Mouse (Mus musculus) T-helper 1 cell (primary cell): ENCODE results near the gene Shc1.

Experiments
- in situ Hi-C: fragments of 300-600 bp; cut with MboI, MseI; formaldehyde crosslinking; loops from one replicate; pipeline ENCODE4 v1.15.1; 2025; ENCODE audit warnings: high pct_unique_total_duplicates

Gene Shc1

DNA sequence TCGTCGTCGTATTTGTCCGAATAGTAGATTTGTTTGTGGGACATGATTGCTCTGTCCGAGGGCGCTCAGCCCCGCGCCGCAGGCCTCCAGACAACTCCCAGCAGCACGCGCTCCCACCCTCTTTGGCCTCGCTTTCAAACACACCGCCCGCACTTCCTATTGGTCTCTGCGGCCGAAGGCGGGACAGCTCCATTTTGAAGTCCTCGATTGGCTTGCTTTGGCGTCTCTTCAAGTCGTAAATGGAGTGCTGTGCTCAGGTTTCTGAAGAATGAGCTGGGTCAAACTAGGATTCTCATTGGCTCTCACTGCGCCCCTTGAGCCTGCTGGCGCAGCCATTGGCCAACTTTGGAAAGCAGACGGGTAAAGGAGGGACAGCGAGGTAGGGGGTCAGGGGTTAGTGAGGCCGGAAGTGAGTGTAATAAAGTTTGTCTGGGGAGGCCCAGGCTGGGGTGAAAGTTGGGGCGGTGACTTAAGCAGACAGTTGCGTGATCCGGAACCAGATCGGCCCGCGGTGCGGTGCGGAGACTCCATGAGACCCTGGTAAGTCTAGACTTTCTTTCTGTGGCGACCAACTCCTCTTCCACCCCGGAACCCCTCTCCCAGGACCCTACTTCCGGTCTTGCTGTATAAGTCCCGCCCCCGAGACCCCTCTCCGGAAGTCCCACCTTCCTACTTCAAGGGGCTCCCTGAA, at the start of gene Shc1, which contains the start of gene Cks1b:
TSS of gene Shc1 (plus strand) at position 274 of the 691 bp plus-strand sequence.
TSS of gene Cks1b (minus strand) at position 214 of the 691 bp plus-strand sequence.
- in situ Hi-C loops, result no loop called here

GRCm38 (mm10) chr3:89373581-89374231, 44.5 kb upstream of the Shc1 start:
- in situ Hi-C loops, result no loop called here

GRCm38 (mm10) chr3:89377831-89378230, 40.4 kb upstream of the Shc1 start:
- in situ Hi-C loops, result no loop called here

- in situ Hi-C loops, result no loop called here
Measured at GRCm38 (mm10) chr3:89378394-89379067, 39.7 kb upstream of the Shc1 start.

GRCm38 (mm10) chr3:89379388-89380131, 38.7 kb upstream of the Shc1 start:
- in situ Hi-C loops, result no loop called here

DNA sequence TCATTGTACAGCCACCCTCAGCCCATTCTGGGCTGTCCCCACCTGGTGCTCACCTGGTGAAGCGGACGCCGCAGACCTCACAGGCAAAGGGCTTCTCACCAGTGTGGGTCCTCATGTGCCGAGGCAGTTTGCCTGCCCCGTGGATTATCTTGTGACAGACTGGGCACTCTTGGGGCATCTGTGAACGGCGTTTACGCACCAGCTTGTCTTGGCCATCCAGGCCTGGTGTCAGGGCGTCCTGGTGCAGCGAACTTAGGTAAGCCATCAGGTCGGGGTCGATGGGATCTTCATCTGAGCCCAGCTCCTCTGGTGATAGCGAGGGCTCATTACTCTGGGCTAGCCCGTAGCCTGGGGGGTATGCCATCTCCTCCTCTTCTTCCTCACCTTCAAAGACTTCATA, 38.0 kb upstream of the Shc1 start:
- in situ Hi-C loops, result no loop called here

DNA sequence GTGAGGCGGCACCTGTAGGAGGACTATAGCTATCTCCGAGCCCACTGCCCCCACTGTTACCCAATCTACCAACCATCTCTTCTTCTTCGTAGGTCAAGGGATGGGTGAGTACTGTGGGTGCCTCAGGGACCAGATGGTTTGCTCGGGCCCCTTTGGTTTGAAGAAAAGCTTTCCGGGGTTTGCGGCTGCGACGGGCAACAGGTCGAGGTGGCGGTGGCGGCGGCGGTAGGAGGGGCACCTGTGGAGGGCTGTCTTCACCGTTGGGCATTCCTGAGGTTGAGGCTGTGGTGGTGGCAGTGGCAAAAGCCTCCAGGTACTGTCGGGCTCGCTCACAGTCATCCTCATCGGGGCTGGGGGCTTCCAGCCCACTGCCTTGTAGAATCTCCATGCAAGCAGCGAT, 37.5 kb upstream of the Shc1 start:
- in situ Hi-C loops, result no loop called here

GRCm38 (mm10) chr3:89381233-89381632, 37.0 kb upstream of the Shc1 start:
- in situ Hi-C loops, result no loop called here

GRCm38 (mm10) chr3:89382033-89382882, 36.0 kb upstream of the Shc1 start:
- in situ Hi-C loops, result no loop called here

DNA sequence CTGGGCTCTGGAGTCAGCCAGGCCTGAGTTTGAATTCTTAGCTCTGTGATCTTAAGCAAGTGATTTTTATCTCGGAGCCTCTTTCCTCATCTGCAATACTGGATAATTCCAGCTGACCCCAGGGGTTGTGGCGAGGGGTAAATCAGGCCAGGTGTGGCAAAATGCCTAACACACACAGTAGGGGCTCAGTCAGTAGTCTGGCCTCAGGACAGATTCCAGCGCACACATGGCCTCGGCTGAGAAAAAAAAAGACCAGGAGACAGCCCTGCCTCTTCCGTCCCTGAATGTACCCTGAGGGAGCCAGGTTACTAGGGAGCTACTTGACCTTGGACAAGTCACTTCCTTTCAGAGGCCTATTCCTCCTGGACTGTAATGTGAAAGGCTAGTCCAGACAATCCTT, 35.3 kb upstream of the Shc1 start:
- in situ Hi-C loops, result no loop called here

DNA sequence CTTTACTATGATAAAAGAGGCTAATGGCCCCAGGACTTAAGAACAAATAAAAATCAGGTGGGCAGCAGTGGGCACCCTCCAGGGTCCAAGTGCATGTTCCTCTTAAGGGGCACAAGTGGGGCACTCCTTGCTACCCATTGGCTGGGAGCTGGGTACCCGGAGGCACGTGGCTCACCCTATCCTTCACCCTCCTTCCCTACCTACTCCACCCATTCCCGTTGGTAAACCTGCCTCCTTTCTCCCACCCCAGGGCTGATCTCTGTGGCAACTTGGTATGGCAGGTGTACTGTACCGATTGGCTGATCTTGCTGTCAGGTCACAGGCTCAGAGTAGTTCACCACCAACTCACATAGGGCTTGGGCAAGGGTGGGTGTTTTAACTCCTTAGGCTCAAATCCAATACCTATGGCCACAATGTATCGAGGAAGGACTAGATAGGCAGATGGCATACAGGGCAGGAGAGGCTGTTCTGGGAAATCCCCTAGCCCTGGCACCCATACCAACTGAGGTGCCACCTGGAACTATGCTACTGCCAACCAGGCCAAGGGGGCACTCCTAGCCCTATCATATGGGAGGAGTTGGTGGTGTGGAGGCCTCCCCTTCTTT, 34.5 kb upstream of the Shc1 start:
- in situ Hi-C loops, result no loop called here

DNA sequence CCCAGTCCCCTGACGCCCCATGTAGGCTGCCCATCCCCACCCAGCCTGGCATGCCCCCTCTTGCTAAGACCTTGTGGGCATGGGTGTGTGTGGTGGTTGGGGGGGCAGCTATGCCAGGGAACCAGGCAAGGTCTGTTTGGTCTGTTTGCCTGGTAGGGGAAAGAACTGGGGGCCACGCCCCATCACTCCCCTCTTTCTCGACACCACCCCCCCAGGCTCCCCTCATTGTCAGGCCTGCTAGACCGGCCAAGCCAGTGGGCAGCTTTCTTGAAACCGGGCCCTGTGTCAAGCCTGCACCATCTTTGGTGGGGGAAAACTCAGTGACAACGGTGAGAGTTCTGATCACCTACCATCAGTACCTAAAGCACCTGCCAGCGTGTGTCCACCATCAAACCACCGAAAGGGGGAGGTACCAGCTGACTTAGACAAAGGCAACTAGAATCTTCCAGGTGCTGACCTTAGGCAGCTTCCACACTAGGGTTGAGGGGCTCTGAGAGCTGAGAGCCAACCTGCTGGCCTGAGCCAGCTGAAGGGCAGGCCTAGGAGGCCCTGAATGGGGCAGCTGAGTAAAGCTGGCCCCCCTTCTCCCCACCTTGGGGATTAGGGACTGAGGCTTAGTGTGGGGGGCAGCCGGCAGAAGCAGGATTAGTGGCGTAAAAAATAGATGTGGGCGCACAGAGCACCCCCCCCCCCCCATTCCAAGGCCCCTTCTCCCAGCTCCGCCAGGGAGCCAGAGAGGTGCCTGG, 33.7 kb upstream of the Shc1 start:
- in situ Hi-C loops, result no loop called here

GRCm38 (mm10) chr3:89385451-89385850, 32.8 kb upstream of the Shc1 start:
- in situ Hi-C loops, result no loop called here

DNA sequence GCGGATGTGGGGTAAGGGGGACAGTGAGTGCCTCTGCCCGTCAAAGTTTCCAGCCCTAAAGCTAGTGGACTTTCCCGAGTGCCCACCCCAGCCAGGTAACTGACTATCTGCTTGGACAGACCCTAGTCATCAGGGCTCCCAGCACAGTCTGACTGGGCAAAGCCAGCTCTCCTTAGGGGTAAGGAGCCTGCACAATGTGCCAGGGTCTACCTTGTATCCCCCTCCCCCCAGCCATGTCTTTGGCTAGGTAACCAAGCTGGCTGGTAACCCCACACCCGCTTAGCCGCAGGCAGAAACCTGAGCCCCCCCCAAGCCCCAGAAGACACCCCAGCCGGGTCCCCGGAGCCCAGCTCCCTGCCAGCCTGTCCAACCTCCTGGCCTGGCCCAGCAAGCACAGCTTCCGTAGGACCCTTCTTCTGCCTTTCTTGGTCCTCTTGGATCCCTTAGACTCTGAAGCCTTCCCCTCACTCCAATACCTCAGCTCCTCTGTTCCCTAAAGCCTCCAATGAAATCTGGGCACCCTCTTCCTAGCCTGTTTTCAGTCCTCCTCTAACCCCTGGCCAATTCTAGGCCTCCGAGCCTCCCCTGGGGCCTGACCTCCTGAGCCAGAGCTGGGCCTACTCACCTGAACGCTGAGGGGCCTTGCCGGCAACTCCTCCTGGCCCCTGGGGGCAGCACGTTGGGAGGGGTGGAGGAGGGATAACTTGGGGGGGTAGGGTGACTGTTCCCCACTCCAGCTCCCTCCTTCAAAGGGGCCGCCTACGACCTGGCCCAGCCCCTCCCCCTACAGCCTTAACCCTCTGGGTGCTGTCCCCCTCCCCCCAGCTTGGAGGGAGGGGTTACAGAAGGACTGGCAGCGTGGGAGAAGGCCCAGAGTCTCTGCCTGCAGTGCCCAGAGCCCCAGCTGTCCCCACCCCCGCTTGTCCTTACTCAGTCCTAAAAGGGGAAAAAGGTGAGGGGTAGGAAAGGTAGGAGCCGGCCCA, 31.5 kb upstream of the Shc1 start:
- in situ Hi-C loops, result no loop called here

DNA sequence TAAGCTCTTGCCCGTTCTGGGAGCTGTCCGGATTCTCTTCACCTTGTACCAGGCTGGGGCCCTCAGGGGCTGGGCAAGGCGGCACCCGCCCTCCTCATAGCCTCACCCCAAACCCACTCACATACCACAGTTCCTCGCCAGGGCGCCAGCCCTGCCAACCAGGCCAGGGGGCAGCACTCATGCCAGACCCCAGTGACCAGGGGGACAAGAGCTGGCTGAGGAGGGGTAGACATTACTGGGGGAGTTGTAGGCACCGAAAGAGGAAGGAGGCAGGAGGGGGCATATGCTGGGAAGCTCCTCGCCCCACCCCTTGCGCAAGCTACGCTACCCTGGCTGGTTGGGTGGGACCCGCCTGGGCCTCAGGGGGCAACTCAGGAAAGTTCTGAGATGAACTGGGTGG, 30.6 kb upstream of the Shc1 start:
- in situ Hi-C loops, result no loop called here

- in situ Hi-C loops, result no loop called here
Measured at GRCm38 (mm10) chr3:89388134-89388881, 29.9 kb upstream of the Shc1 start.

DNA sequence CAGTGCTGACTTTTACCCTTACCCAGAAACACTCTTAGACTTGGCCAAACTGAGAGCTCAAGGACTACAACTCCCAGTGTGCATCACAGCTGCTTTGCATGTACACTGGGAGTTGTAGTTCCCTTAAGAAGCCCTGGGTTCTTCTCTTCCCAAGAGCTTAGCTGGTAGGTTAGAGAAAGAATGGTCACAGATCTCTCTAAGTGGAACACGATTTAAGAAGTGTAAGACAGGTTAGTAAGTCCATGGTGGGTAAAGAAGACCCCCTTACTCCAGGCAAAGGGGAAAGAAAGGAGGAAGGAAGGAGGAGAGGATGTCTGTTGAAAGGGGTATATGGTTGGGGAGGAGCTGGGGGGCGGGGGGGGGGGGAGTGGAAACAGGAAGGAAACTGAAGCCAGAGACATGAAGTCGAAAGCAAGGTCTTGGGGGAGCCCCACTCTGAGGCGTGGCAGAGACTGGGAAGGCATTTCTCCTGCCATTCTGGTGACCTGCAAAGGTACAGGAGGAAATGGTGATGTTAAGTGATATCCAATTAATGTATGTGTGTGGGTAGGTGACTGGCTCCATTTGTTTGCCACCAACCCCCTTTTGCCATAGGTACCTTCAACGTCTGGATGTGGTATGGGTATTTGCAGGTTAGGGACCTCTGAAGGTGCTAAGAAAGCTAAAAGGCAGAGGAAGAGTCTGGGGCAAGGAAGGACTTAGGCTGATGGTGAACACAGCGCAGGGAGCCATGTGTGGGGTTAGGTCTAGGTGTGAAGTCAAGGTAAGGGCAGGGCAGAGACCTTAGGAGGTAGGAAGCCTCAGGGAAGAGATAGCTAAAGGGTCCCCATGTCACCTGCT, 29.1 kb upstream of the Shc1 start:
- in situ Hi-C loops, result no loop called here
